Mouse (Mus musculus) olfactory bulb, adult 2 months (tissue): ENCODE results near the gene Tomm20l.

Experiments used
- CTCF ChIP-seq: fragments of 200-500 bp; IDR thresholded peaks from 2 replicates; pipeline ENCODE4 v1.5.1; 2012; ENCODE audit warnings: low read depth, mild to moderate bottlenecking, low read length, moderate library complexity; ENCODE audit not compliant: insufficient read depth
- POLR2A ChIP-seq: fragments of 200-500 bp; IDR thresholded peaks from 2 replicates; pipeline ENCODE4 v1.6.1; 2012; ENCODE audit warnings: mild to moderate bottlenecking, low read depth, low read length, moderate library complexity; ENCODE audit not compliant: insufficient read depth

GRCm38 (mm10) chr12:71086331-71086730, 24.9 kb upstream of the Tomm20l start:
- TF ChIP-seq POLR2A: no peak
- TF ChIP-seq CTCF: no peak
